Mouse (Mus musculus) brain, adult 2 months (tissue): ENCODE data around the gene Rgs3.

ENCODE experiments used
- DNase-seq: peaks from one replicate; pipeline ENCODE4 v3.0.0; 2011; ENCODE audit warnings: low read depth, low spot score

Gene Rgs3

GRCm38 (mm10) chr4:62741601-62742000 lies 182.0 kb downstream of the Rgs3 start:
- DNase-seq, result no peak

- DNase-seq, result no peak
Observed at GRCm38 (mm10) chr4:62742885-62743760, 183.5 kb downstream of the Rgs3 start.

- DNase-seq, result no peak
Observed at GRCm38 (mm10) chr4:62744534-62744956, 184.9 kb downstream of the Rgs3 start.

GRCm38 (mm10) chr4:62744985-62745638 lies 185.5 kb downstream of the Rgs3 start:
- DNase-seq, result no peak
